Mouse (Mus musculus) CH12.LX (cell line): ENCODE measurements around the gene Tcp11l2.

Experiments used
- CTCF ChIP-seq, 2 experiments: IDR thresholded peaks in 1 of 2; conservative IDR thresholded peaks in 1 of 2; 2 replicates each; pipeline ENCODE4 v1.5.1; 2011 to 2012; ENCODE audit warnings: low read depth in 2 of 2, low read length in 2 of 2, improper control_type of control experiment in 1 of 2, inconsistent platforms in 1 of 2, mild to moderate bottlenecking in 1 of 2, moderate library complexity in 1 of 2
- EP300 ChIP-seq: IDR thresholded peaks from 2 replicates; pipeline ENCODE4 v1.6.1; 2011; ENCODE audit warnings: low read length, improper control_type of control experiment
- GABPA ChIP-seq: IDR thresholded peaks from 2 replicates; pipeline ENCODE4 v1.6.1; 2012; ENCODE audit warnings: low read depth, low read length, improper control_type of control experiment, inconsistent platforms; ENCODE audit not compliant: insufficient replicate concordance
- HCFC1 ChIP-seq: IDR thresholded peaks from 2 replicates; pipeline ENCODE4 v1.6.1; 2012; ENCODE audit warnings: low read depth, mild to moderate bottlenecking, inconsistent platforms, low read length, improper control_type of control experiment
- MAFK ChIP-seq: IDR thresholded peaks from 2 replicates; pipeline ENCODE4 v1.6.1; 2011; ENCODE audit warnings: low read length, improper control_type of control experiment; ENCODE audit not compliant: insufficient replicate concordance
- MAX ChIP-seq: IDR thresholded peaks from 2 replicates; pipeline ENCODE4 v1.6.1; 2011; ENCODE audit warnings: low read length, improper control_type of control experiment
- MYC ChIP-seq: IDR thresholded peaks from 2 replicates; pipeline ENCODE4 v1.6.1; 2011; ENCODE audit warnings: low read depth, mild to moderate bottlenecking, improper control_type of control experiment, low read length
- POLR2A ChIP-seq: IDR thresholded peaks from 2 replicates; pipeline ENCODE4 v1.6.1; 2011; ENCODE audit warnings: low read depth, mild to moderate bottlenecking, improper control_type of control experiment, low read length
- POLR2AphosphoS2 ChIP-seq: IDR thresholded peaks from 2 replicates; pipeline ENCODE4 v1.6.1; 2011; ENCODE audit warnings: low read depth, low read length, improper control_type of control experiment
- RAD21 ChIP-seq: IDR thresholded peaks from 2 replicates; pipeline ENCODE4 v1.6.1; 2011; ENCODE audit warnings: low read depth, mild to moderate bottlenecking, low read length, improper control_type of control experiment, moderate library complexity
- SIN3A ChIP-seq: IDR thresholded peaks from 2 replicates; pipeline ENCODE4 v1.6.1; 2012; ENCODE audit warnings: low read length, improper control_type of control experiment, inconsistent platforms
- SMC3 ChIP-seq: IDR thresholded peaks from 2 replicates; pipeline ENCODE4 v1.6.1; 2011; ENCODE audit warnings: low read depth, low read length, improper control_type of control experiment
- TBP ChIP-seq: conservative IDR thresholded peaks from 2 replicates; pipeline ENCODE4 v1.6.1; 2011; ENCODE audit warnings: low read depth, low read length, improper control_type of control experiment
- ZC3H11A ChIP-seq: IDR thresholded peaks from 2 replicates; pipeline ENCODE4 v1.6.1; 2012; ENCODE audit warnings: low read depth, mild to moderate bottlenecking, inconsistent platforms, low read length, improper control_type of control experiment

GRCm38 (mm10) chr10:84578738-84579137 is 2.3 kb downstream of the Tcp11l2 start:
- TF ChIP-seq MYC = no peak
- no peak for TF ChIP-seq ZC3H11A
- TF ChIP-seq CTCF (conservative IDR thresholded peaks at IDR 0.05 in 1 of 2, IDR thresholded peaks at IDR 0.05 in 1 of 2; ENCODE audit: low read depth in 2 of 2, low read length in 2 of 2) = no peak
- no peak for TF ChIP-seq GABPA
- TF ChIP-seq EP300 = no peak
- TF ChIP-seq SIN3A = no peak
- no peak for TF ChIP-seq POLR2A
- TF ChIP-seq MAFK = no peak
- no peak for TF ChIP-seq RAD21
- no peak for TF ChIP-seq TBP
- TF ChIP-seq SMC3 = no peak
- TF ChIP-seq MAX = no peak
- TF ChIP-seq HCFC1 = no peak
- no peak for TF ChIP-seq POLR2AphosphoS2
